Mouse (Mus musculus) spleen, adult 2 months (tissue): ENCODE data around the gene Acer1.

Source experiments
- CTCF ChIP-seq: fragments of 200-500 bp; IDR thresholded peaks from 2 replicates; pipeline ENCODE4 v1.5.1; 2011; ENCODE audit warnings: mild to moderate bottlenecking, inconsistent platforms; ENCODE audit not compliant: insufficient read depth, insufficient read length, insufficient replicate concordance; ENCODE audit errors: extremely low read depth
- POLR2A ChIP-seq: fragments of 200-500 bp; IDR thresholded peaks from 2 replicates; pipeline ENCODE4 v1.6.1; 2011; ENCODE audit warnings: low read depth, low read length, inconsistent platforms

DNA sequence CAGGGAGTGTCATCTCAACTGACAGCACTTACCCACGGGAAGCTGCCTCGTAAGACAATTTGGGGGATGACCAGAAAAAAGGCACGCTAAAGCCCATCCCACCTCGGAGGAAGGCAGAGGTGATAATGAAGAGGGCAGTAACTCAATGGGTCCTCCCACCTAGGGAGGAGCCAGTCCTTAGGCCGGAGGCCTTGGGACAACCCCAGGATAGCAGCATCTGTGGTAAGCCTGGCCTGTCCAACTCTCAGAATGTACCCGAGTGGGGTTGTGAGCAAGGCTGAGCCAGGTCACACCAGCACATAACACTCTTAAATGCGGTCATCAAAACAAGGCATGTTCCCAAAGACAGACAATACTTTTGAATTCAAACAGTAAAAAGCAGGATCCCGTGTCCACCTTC lies 47.8 kb upstream of the Acer1 start:
- TF ChIP-seq CTCF (no peak), POLR2A (no peak)
